Mouse (Mus musculus) lung, embryonic 15.5 days (tissue): Measurements from ENCODE around the gene Npdc1. TPM values are rescaled to one million over a fixed set of nuclear protein-coding genes. Genes with fewer than 3 reads are reported as not detected.

Source experiments
- microRNA-seq: library from miRNA; unstranded; fragments of <30 nt; microRNA quantifications from one replicate; pipeline ENCODE4, GENCODE M21; 2016
- polyA plus RNA-seq: library from polyadenylated mRNA; unstranded; fragments of >200 nt; fragmentation: Nextera tagmentation; extraction: Ambion mirVana; gene quantifications from 2 replicates; pipeline ENCODE4 v1.2.1, GENCODE M21; 2015

The Npdc1 gene
- polyA plus RNA-seq, 1 experiment from 2014 or later: 28.7 TPM

Small RNAs within 50 kb of the gene (microRNA-seq; reads per million reads assigned to microRNA genes)
- not detected for gene Mir3087

Other genes starting within 250 kb of the Npdc1 start
- 15.7 and 16.0 TPM in 2 replicates for gene Nrarp, start 218.6 kb upstream of the Npdc1 start, polyA plus RNA-seq
- 8.8 and 11.7 TPM in 2 replicates for gene Tor4a, start 202.5 kb upstream of the Npdc1 start, polyA plus RNA-seq
- 121 and 122 TPM in 2 replicates for gene Nelfb, start 187.9 kb upstream of the Npdc1 start, polyA plus RNA-seq
- not detected in 2 replicates for gene Stpg3, start 184.7 kb upstream of the Npdc1 start, polyA plus RNA-seq
- 0.69 and 1.4 TPM in 2 replicates for gene Fam166a, start 180.6 kb upstream of the Npdc1 start, polyA plus RNA-seq
- gene Tubb4b, start 174.6 kb upstream of the Npdc1 start, polyA plus RNA-seq: 704 and 709 TPM in 2 replicates
- gene Slc34a3, start 165.0 kb upstream of the Npdc1 start, polyA plus RNA-seq: not detected in 2 replicates
- not detected in 2 replicates for gene Rnf224, start 162.6 kb upstream of the Npdc1 start, polyA plus RNA-seq
- 8.9 and 9.9 TPM in 2 replicates for gene Rnf208, start 157.1 kb upstream of the Npdc1 start, polyA plus RNA-seq
- gene Cysrt1, start 156.9 kb upstream of the Npdc1 start, polyA plus RNA-seq: 0.19 and 0.35 TPM in 2 replicates
- 3.5 and 5.0 TPM in 2 replicates for gene AL732309.1, start 152.5 kb upstream of the Npdc1 start, polyA plus RNA-seq
- 24.4 and 24.5 TPM in 2 replicates for gene Tmem203, start 143.9 kb upstream of the Npdc1 start, polyA plus RNA-seq
- 6.7 and 8.7 TPM in 2 replicates for gene Tprn, start 136.7 kb upstream of the Npdc1 start, polyA plus RNA-seq
- gene Ssna1, start 126.9 kb upstream of the Npdc1 start, polyA plus RNA-seq: 229 and 239 TPM in 2 replicates
- gene Anapc2, start 126.9 kb upstream of the Npdc1 start, polyA plus RNA-seq: 132 and 136 TPM in 2 replicates
- not detected in 2 replicates for gene Tmem210, start 111.2 kb upstream of the Npdc1 start, polyA plus RNA-seq
- 3.4 and 4.5 TPM in 2 replicates for gene Lrrc26, start 109.4 kb upstream of the Npdc1 start, polyA plus RNA-seq
- 0.45 and 0.48 TPM in 2 replicates for gene Grin1, start 80.2 kb upstream of the Npdc1 start, polyA plus RNA-seq
- gene Man1b1, start 67.0 kb upstream of the Npdc1 start, polyA plus RNA-seq: 48.8 and 52.0 TPM in 2 replicates
- gene Dpp7, start 43.0 kb upstream of the Npdc1 start, polyA plus RNA-seq: 14.5 and 14.9 TPM in 2 replicates
- gene Uap1l1, start 33.7 kb upstream of the Npdc1 start, polyA plus RNA-seq: 16.4 and 20.5 TPM in 2 replicates
- 42.2 and 45.2 TPM in 2 replicates for gene Sapcd2, start 27.0 kb upstream of the Npdc1 start, polyA plus RNA-seq
- gene Entpd2, start 3.5 kb upstream of the Npdc1 start, polyA plus RNA-seq: 2.1 and 3.6 TPM in 2 replicates
- 0.11 TPM in 1 of 2 replicates, not detected in the other for gene Fut7, start 23.9 kb downstream of the Npdc1 start, polyA plus RNA-seq
- 4.5 and 4.8 TPM in 2 replicates for gene Abca2, start 29.4 kb downstream of the Npdc1 start, polyA plus RNA-seq
- gene Clic3, start 57.5 kb downstream of the Npdc1 start, polyA plus RNA-seq: 77.9 and 90.3 TPM in 2 replicates
- 31.5 and 37.0 TPM in 2 replicates for gene Paxx, start 61.7 kb downstream of the Npdc1 start, polyA plus RNA-seq
- 10.2 and 24.3 TPM in 2 replicates for gene Ptgds, start 70.7 kb downstream of the Npdc1 start, polyA plus RNA-seq
- gene Lcn12, start 94.6 kb downstream of the Npdc1 start, polyA plus RNA-seq: not detected in 2 replicates
- 72.8 and 76.2 TPM in 2 replicates for gene Fbxw5, start 101.4 kb downstream of the Npdc1 start, polyA plus RNA-seq
- gene C8g, start 102.4 kb downstream of the Npdc1 start, polyA plus RNA-seq: 5.8 and 6.6 TPM in 2 replicates
- 37.1 and 41.3 TPM in 2 replicates for gene Traf2, start 147.6 kb downstream of the Npdc1 start, polyA plus RNA-seq
- 311 and 323 TPM in 2 replicates for gene Edf1, start 158.5 kb downstream of the Npdc1 start, polyA plus RNA-seq
- gene Mamdc4, start 175.5 kb downstream of the Npdc1 start, polyA plus RNA-seq: 4.5 and 7.1 TPM in 2 replicates
- gene Phpt1, start 175.9 kb downstream of the Npdc1 start, polyA plus RNA-seq: 163 and 177 TPM in 2 replicates
- gene Ajm1, start 182.4 kb downstream of the Npdc1 start, polyA plus RNA-seq: 0.09 TPM in 1 of 2 replicates, not detected in the other
- 74.0 and 75.2 TPM in 2 replicates for gene Rabl6, start 209.2 kb downstream of the Npdc1 start, polyA plus RNA-seq
- gene Ccdc183, start 218.3 kb downstream of the Npdc1 start, polyA plus RNA-seq: 0.17 and 0.45 TPM in 2 replicates
- 26.8 and 27.2 TPM in 2 replicates for gene Tmem141, start 222.7 kb downstream of the Npdc1 start, polyA plus RNA-seq
- gene Fcna, start 228.7 kb downstream of the Npdc1 start, polyA plus RNA-seq: 2.4 and 3.6 TPM in 2 replicates